Mouse (Mus musculus): ENCODE measurements around the gene Baiap2.

Baiap2 gene

GRCm38 (mm10) chr11:120017011-120017410 lies 74.4 kb downstream of the Baiap2 start:
- DNase-seq, result no peak

- peak; percentile 62 to 64 for DNase-seq
Observed at GRCm38 (mm10) chr11:120019542-120020440, 77.2 kb downstream of the Baiap2 start.

GRCm38 (mm10) chr11:120021367-120021766 lies 78.8 kb downstream of the Baiap2 start:
- peak; percentile 42 to 55 for DNase-seq

- DNase-seq, result peak; percentile 66 to 75
Observed at GRCm38 (mm10) chr11:120022216-120022615, 79.7 kb downstream of the Baiap2 start.

- DNase-seq, result peak; percentile 74 to 83
Observed at GRCm38 (mm10) chr11:120022841-120023240, 80.3 kb downstream of the Baiap2 start.

- no peak for DNase-seq
Observed at GRCm38 (mm10) chr11:120026941-120027340, 84.4 kb downstream of the Baiap2 start.

- no peak for DNase-seq
Observed at GRCm38 (mm10) chr11:120028319-120029092, 85.9 kb downstream of the Baiap2 start.

GRCm38 (mm10) chr11:120029431-120030144 lies 87.0 kb downstream of the Baiap2 start:
- peak; percentile 63 for DNase-seq

- DNase-seq, result peak; percentile 77 to 78
Observed at GRCm38 (mm10) chr11:120030145-120030901, 87.8 kb downstream of the Baiap2 start.

GRCm38 (mm10) chr11:120032052-120032451 lies 89.5 kb downstream of the Baiap2 start:
- DNase-seq, result no peak

- DNase-seq, result no peak
Observed at GRCm38 (mm10) chr11:120033473-120033872, 90.9 kb downstream of the Baiap2 start.

- no peak for DNase-seq
Observed at GRCm38 (mm10) chr11:120034306-120034705, 91.7 kb downstream of the Baiap2 start.

- DNase-seq, result no peak
Observed at GRCm38 (mm10) chr11:120034762-120035161, 92.2 kb downstream of the Baiap2 start.

- no peak for DNase-seq
Observed at GRCm38 (mm10) chr11:120039581-120039980, 97.0 kb downstream of the Baiap2 start.

- peak in 1 of 2 experiments; percentile 44 for DNase-seq
Observed at GRCm38 (mm10) chr11:120040440-120040839, 97.9 kb downstream of the Baiap2 start.

- DNase-seq, result peak; percentile 72 to 81
Observed at GRCm38 (mm10) chr11:120041191-120042123, 98.9 kb downstream of the Baiap2 start.

- peak in 1 of 2 experiments; percentile 35 for DNase-seq
Observed at GRCm38 (mm10) chr11:120042141-120042838, 99.7 kb downstream of the Baiap2 start.

- peak; percentile 53 to 56 for DNase-seq
Observed at GRCm38 (mm10) chr11:120045341-120045740, 102.8 kb downstream of the Baiap2 start.

GRCm38 (mm10) chr11:120045839-120046552 lies 103.4 kb downstream of the Baiap2 start:
- DNase-seq, result peak; percentile 64 to 70
